Mouse (Mus musculus): ENCODE results near the gene Btbd17. TPM values are rescaled to one million over a fixed set of nuclear protein-coding genes. Genes with fewer than 3 reads are reported as not detected.
A peak's percentile ranks its signal among the peaks of the same experiment; 100 is the strongest.

Gene Btbd17
- polyA plus RNA-seq (2016; fragmentation: Nextera tagmentation; extraction: Ambion mirVana), result 50.8 and 60.0 TPM in 2 replicates

DNA sequence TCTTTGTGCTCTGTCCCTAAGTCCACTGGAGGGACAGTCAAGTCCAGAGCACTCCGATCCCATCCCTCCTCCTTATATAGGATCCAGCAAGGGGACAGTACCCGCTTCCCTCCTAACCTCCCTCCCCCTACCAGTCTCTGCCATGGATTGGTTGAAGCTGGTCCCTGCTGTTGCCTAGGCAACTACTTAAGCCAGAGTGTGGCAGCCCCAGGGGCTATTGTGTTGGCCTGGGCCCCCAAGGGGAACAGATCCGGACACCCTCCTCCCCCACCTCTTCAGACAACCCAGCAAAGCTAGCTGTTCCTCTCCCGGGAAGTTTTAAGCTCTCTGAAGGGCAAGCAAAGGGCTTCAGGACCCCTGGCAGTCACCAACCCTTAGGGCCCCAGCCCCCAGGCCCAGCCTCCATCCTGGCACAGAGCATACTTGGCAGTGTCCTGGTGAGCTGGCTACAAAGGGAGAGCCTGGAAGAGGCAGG, at the start of gene Btbd17:
Gene Btbd17, minus strand, starts transcription at position 98 of the 475 bp plus-strand sequence.
- Histone ChIP-seq H3K9me3 (no peaks in the 10 kb centered on the region), H3K27ac (peak within 1 kb of the TSS; percentile 95), H3K36me3 (peaks cover 11% of the 10 kb centered on the region), H3K27me3 (ENCODE audit: insufficient read depth, poor library complexity, severe bottlenecking) (peaks cover 37% of the 10 kb centered on the region), H3K4me1 (replicated peaks) (peaks cover 70% of the 10 kb centered on the region), H3K4me3 (peak within 1 kb of the TSS; percentile 61)
- WGBS, result 4% methylated on average over 4 of the region's 4 CpGs
- peak; percentile 83 for DNase-seq (ENCODE audit: low spot score)

DNA sequence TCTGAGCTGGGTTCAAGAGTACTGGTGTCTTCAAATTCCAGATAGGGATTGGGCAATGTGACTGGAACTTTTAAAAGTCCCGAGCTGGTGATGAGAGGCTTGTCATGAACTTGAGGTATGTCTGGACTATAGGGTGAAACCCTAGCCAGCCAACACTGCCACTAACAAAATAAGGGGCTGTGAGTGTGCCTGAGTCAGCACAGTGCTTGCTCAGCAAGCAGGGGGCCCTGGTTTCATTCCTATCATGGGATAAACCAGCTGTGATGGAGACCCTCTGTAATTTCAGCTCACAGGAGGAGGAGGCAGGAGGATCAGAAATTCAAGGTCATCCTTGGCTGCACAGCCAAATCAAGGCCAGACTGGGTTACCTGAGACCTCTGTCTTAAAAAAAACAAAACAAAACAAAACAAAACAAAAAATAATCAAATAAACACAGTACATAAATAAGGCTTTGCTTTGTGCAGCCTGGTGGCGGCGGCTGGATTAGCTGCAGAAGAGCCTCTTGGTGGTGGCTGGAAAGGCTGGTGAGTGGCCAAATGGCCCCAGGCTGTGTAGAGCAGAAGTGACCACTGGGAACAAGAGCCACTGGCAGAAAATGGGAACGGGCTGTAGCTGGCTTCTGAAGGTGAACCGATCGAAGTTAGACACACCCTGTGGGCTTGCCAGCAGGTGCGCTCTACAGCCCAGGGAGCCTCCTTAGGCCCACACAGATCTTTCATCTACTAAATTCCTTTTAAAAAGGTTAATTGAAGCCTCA, 48.9 kb upstream of the Btbd17 start:
- Histone ChIP-seq H3K27ac (peak overlapping the region; percentile 82), H3K4me3 (no peak overlapping the region; the same call in 1 of the 2 replicates), H3K4me1 (replicated peaks) (peaks cover 43% of the 10 kb centered on the region), H3K9me3 (0 out of 2 replicates have a peak, but pooled peaks cover 5% of the 10 kb centered on the region), H3K36me3 (no peaks in the 10 kb centered on the region), H3K27me3 (ENCODE audit: insufficient read depth, poor library complexity, severe bottlenecking) (peaks cover 12% of the 10 kb centered on the region)
- DNase-seq (ENCODE audit: low spot score), result no peak
- WGBS, result 69% methylated on average over 7 of the region's 7 CpGs

DNA sequence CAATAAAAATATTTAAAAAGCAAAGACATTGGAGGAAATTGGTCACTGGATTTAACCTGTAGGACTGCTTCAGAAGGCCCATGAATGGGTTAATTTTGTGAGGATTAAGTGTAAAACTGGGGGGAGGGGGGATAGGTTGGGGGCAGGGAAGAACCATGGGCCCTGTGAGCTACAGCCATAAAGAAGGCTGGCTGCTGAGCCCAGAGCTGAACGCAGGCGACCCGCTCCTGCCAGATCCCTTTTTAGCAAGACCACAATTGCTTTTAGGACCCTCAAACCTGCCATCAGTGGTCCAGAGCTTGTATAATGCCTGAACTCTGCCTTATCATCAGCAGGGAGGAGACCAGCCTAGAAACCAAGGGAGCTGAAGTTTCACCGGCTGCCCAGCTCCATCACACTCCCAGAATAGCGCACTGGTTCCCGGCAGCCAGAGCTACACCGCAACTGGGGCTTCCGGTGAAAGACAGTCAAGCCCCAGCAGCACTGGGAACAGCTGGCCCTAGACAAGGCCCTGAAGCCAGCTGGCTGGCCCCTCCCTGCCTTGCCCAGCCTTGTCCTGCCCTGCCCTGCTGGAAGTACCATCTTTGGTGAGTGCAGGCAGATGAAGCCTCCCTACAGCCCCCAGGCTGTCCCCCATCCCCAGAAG, 48.2 kb upstream of the Btbd17 start:
- Histone ChIP-seq H3K27ac (peak overlapping the region; percentile 82), H3K4me1 (replicated peaks) (peaks cover 36% of the 10 kb centered on the region), H3K4me3 (no peak overlapping the region; the same call in 1 of the 2 replicates), H3K27me3 (ENCODE audit: insufficient read depth, poor library complexity, severe bottlenecking) (peaks cover 5% of the 10 kb centered on the region), H3K36me3 (no peaks in the 10 kb centered on the region), H3K9me3 (0 out of 2 replicates have a peak, but pooled peaks cover 5% of the 10 kb centered on the region)
- 10% methylated on average over 8 of the region's 8 CpGs for WGBS
- DNase-seq (ENCODE audit: low spot score), result peak; percentile 52

- H3K9me3 ChIP-seq, result no peaks in the 10 kb centered on the region
- WGBS, result 68% methylated on average over 5 of the region's 5 CpGs
- H3K27ac ChIP-seq, result no peak overlapping the region
- DNase-seq (ENCODE audit: low spot score), result no peak
- peaks cover 6% of the 10 kb centered on the region for H3K27me3 ChIP-seq (ENCODE audit: insufficient read depth, poor library complexity, severe bottlenecking)
- H3K4me3 ChIP-seq, result no peak overlapping the region
- H3K36me3 ChIP-seq, result no peaks in the 10 kb centered on the region
- peaks cover 52% of the 10 kb centered on the region for H3K4me1 ChIP-seq (replicated peaks)
Measured at GRCm38 (mm10) chr11:114833166-114833565, 37.4 kb upstream of the Btbd17 start.

DNA sequence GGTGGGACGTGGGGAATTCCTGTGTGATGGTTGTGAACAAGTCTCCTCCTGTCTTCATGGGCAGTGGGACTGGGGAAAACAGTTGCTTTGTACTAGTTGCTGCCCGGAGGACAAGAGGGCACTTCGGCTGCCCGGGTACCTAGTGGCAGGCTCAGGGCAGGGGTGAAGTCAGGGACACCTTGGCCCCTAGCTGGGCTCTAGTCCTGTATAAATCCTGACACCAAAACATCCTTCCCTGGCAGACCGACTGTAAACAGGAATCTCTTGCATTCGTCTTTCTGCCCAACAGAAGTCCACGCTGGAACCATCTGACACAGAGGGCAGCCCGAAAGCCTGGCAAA, 34.7 kb upstream of the Btbd17 start:
- no peaks in the 10 kb centered on the region for H3K36me3 ChIP-seq
- peak overlapping the region; percentile 50 for H3K4me3 ChIP-seq
- H3K9me3 ChIP-seq, result no peaks in the 10 kb centered on the region
- WGBS, result 15% methylated on average over 8 of the region's 8 CpGs
- H3K27me3 ChIP-seq (ENCODE audit: insufficient read depth, poor library complexity, severe bottlenecking), result peaks cover 12% of the 10 kb centered on the region
- H3K27ac ChIP-seq, result peak overlapping the region; percentile 93
- no peak for DNase-seq (ENCODE audit: low spot score)
- H3K4me1 ChIP-seq (replicated peaks), result peaks cover 49% of the 10 kb centered on the region

- H3K27me3 ChIP-seq (ENCODE audit: insufficient read depth, poor library complexity, severe bottlenecking), result peaks cover 15% of the 10 kb centered on the region
- peak; percentile 83 for DNase-seq (ENCODE audit: low spot score)
- no peaks in the 10 kb centered on the region for H3K9me3 ChIP-seq
- peak overlapping the region; percentile 93 for H3K27ac ChIP-seq
- WGBS, result 7% methylated on average over 24 of the region's 24 CpGs
- H3K4me1 ChIP-seq (replicated peaks), result peaks cover 49% of the 10 kb centered on the region
- peak overlapping the region; percentile 50 for H3K4me3 ChIP-seq
- no peaks in the 10 kb centered on the region for H3K36me3 ChIP-seq
Measured at GRCm38 (mm10) chr11:114829499-114830432, 34.0 kb upstream of the Btbd17 start.

GRCm38 (mm10) chr11:114826686-114827085, 30.9 kb upstream of the Btbd17 start:
- Histone ChIP-seq H3K27me3 (ENCODE audit: insufficient read depth, poor library complexity, severe bottlenecking) (peaks cover 26% of the 10 kb centered on the region), H3K36me3 (no peaks in the 10 kb centered on the region), H3K4me3 (no peak overlapping the region), H3K4me1 (replicated peaks) (peaks cover 57% of the 10 kb centered on the region), H3K9me3 (no peaks in the 10 kb centered on the region), H3K27ac (no peak overlapping the region; the same call in 1 of the 2 replicates)
- DNase-seq (ENCODE audit: low spot score), result no peak
- WGBS, result 56% methylated on average over 5 of the region's 5 CpGs

DNA sequence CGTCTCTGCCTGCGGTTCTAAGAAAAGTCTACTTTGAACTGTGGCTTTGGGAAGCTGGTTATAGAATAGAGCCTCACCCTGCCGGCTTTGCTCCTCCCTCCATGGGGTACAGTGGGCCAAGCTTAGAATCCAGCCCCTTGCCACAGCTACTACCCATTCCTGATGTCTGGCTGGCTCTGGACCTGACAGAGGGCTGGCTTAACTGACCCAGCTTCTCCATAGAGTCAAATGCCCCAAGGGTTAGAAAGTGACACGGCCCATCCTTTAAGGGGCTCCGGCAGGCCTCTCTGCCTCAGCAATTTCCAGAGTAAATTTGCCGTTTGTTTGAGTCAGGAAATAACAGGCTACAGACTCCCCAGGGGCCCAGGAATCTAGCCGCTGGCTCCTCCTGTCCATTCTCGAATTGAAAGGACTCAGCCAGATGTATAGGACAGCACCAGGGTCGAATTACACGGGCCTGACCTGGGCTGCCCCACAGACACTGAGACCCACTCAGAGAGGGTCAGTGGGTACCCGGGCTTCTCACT, 27.5 kb upstream of the Btbd17 start:
- 4% methylated on average over 11 of the region's 11 CpGs for WGBS
- Histone ChIP-seq H3K27me3 (ENCODE audit: insufficient read depth, poor library complexity, severe bottlenecking) (peaks cover 33% of the 10 kb centered on the region), H3K9me3 (peaks cover 7% of the 10 kb centered on the region; the same call in 1 of the 2 replicates), H3K4me1 (replicated peaks) (peaks cover 59% of the 10 kb centered on the region), H3K36me3 (no peaks in the 10 kb centered on the region), H3K27ac (peak overlapping the region; percentile 81), H3K4me3 (peak overlapping the region; percentile 20)
- peak; percentile 63 for DNase-seq (ENCODE audit: low spot score)

- Histone ChIP-seq H3K4me1 (replicated peaks) (peaks cover 58% of the 10 kb centered on the region), H3K4me3 (peak overlapping the region; percentile 20; the same call in 1 of the 2 replicates), H3K27ac (peak overlapping the region; percentile 81), H3K27me3 (ENCODE audit: insufficient read depth, poor library complexity, severe bottlenecking) (peaks cover 31% of the 10 kb centered on the region), H3K9me3 (peaks cover 10% of the 10 kb centered on the region; the same call in 1 of the 2 replicates), H3K36me3 (no peaks in the 10 kb centered on the region)
- DNase-seq (ENCODE audit: low spot score), result no peak
- 50% methylated on average over 12 of the region's 12 CpGs for WGBS
Measured at GRCm38 (mm10) chr11:114822727-114823126, 27.0 kb upstream of the Btbd17 start.

- H3K36me3 ChIP-seq, result no peaks in the 10 kb centered on the region
- WGBS, result 64% methylated on average over 1 of the region's 1 CpGs
- peaks cover 31% of the 10 kb centered on the region for H3K27me3 ChIP-seq (ENCODE audit: insufficient read depth, poor library complexity, severe bottlenecking)
- DNase-seq (ENCODE audit: low spot score), result no peak
- H3K27ac ChIP-seq, result no peak overlapping the region
- no peak overlapping the region for H3K4me3 ChIP-seq
- peaks cover 54% of the 10 kb centered on the region for H3K4me1 ChIP-seq (replicated peaks)
- H3K9me3 ChIP-seq, result peaks cover 10% of the 10 kb centered on the region; the same call in 1 of the 2 replicates
Measured at GRCm38 (mm10) chr11:114821325-114821724, 25.6 kb upstream of the Btbd17 start.

GRCm38 (mm10) chr11:114820444-114820843, 24.7 kb upstream of the Btbd17 start:
- Histone ChIP-seq H3K4me3 (no peak overlapping the region), H3K9me3 (peaks cover 10% of the 10 kb centered on the region; the same call in 1 of the 2 replicates), H3K27me3 (ENCODE audit: insufficient read depth, poor library complexity, severe bottlenecking) (peaks cover 27% of the 10 kb centered on the region), H3K36me3 (no peaks in the 10 kb centered on the region), H3K4me1 (replicated peaks) (peaks cover 54% of the 10 kb centered on the region), H3K27ac (peak overlapping the region; percentile 72)
- no peak for DNase-seq (ENCODE audit: low spot score)
- WGBS, result 29% methylated on average over 3 of the region's 3 CpGs

DNA sequence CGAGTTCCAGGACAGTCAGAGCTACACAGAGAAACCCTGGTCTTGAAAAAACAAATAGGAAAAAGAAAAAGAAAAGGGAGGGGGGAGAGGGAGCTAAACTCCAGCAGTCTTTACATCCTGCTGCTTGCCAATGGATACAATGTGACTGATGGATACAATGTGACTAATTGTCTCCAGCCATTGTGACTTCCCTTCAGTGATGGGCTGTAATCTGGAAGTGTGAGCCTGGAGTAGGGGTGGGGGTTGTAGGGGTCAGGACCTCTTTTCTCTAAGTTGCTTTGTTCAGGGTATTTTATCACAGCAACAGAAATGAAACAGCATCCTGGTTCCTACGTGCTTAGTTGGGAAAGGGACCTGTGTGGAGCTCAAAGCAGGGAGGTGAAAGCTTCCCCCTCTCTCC, 23.4 kb upstream of the Btbd17 start:
- Histone ChIP-seq H3K4me3 (no peak overlapping the region), H3K27me3 (ENCODE audit: insufficient read depth, poor library complexity, severe bottlenecking) (peaks cover 20% of the 10 kb centered on the region), H3K27ac (peak overlapping the region; percentile 72), H3K36me3 (no peaks in the 10 kb centered on the region), H3K4me1 (replicated peaks) (peaks cover 59% of the 10 kb centered on the region), H3K9me3 (peaks cover 10% of the 10 kb centered on the region; the same call in 1 of the 2 replicates)
- WGBS, result 10% methylated on average over 2 of the region's 2 CpGs
- DNase-seq (ENCODE audit: low spot score), result peak; percentile 15
